ENCODE assay signal across 20 mouse cellular contexts in the genomic region with DNA sequence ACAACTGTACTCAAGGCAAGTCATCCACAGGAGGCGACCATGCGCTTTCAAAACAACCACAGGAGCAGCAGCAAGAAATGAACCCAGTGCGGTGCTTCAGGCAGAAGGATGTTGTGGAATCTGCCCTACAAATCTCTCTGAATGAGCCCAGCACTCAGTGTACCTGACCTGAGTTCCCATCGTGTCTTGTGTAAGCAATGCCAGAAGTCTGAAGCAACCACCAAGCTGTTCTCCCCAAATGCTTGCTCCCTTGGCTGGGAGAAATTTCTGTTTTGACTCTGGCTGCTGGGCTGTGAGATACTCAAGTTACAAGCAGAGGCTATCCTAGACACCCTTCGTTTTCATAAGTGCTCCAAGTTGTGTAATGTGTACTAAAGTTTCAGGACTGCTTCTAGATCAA. TPM values are rescaled to one million over a fixed set of nuclear protein-coding genes. Genes with fewer than 3 reads are reported as not detected.
"Had no signal": no experiment of that assay in that cellular context is flagged by ENCODE, and none has a peak within 500 bp of the region (broad histone marks: within the 10 kb centered on the region; RNA-seq: fewer than 3 reads in every experiment).

No protein-coding gene starts in this region.

- H3K9ac ChIP-seq: limb, embryonic 13.5 days; liver, embryonic 14.5 days; neural tube, embryonic 13.5 days had no signal

- H3K9me3 ChIP-seq: limb, embryonic 13.5 days; neural tube, embryonic 13.5 days had no signal

- H3K4me3 ChIP-seq: limb, embryonic 13.5 days; neural tube, embryonic 13.5 days had no signal

- DNase-seq: kidney, adult 11 months; kidney, adult 9 months; kidney, postnatal 36 days; left cerebral cortex, postnatal 4 days; midbrain, embryonic 14.5 days; retina, postnatal 1 day; thymus, adult 18-20 months; thymus, postnatal 14 days had no signal

- H3K4me2 ChIP-seq: limb, embryonic 13.5 days; neural tube, embryonic 13.5 days had no signal

- H3K36me3 ChIP-seq: limb, embryonic 13.5 days; neural tube, embryonic 13.5 days had no signal

- H3K27ac ChIP-seq: kidney, postnatal 0 days; limb, embryonic 13.5 days; liver, embryonic 14.5 days; neural tube, embryonic 13.5 days had no signal

RNA-seq across cellular contexts. Expression of a gene that starts 6.3 kb away (rescaled TPM):
- total RNA-seq: layer of hippocampus, adult 18-20 months; layer of hippocampus, postnatal 10 days; left cerebral cortex, postnatal 10 days; left cerebral cortex, postnatal 4 days; liver, adult 2 months; megakaryocyte-erythroid progenitor cell, adult 5-6 weeks had no signal
- polyA plus RNA-seq: liver, adult 2 months; lung, embryonic 16.5 days; stomach, embryonic 16.5 days; urinary bladder, adult 2 months had no signal
